Mouse (Mus musculus) C2C12 (cell line): ENCODE data around the gene Dok1.

Experiments
- CTCF ChIP-seq: IDR thresholded peaks from one replicate; pipeline ENCODE4 v1.5.1; 2011; ENCODE audit not compliant: control insufficient read depth, insufficient read depth, insufficient read length
- USF1 ChIP-seq: IDR thresholded peaks from one replicate; pipeline ENCODE4 v1.6.1; 2011; ENCODE audit warnings: low read depth, mild to moderate bottlenecking, control low read depth, moderate library complexity

DNA sequence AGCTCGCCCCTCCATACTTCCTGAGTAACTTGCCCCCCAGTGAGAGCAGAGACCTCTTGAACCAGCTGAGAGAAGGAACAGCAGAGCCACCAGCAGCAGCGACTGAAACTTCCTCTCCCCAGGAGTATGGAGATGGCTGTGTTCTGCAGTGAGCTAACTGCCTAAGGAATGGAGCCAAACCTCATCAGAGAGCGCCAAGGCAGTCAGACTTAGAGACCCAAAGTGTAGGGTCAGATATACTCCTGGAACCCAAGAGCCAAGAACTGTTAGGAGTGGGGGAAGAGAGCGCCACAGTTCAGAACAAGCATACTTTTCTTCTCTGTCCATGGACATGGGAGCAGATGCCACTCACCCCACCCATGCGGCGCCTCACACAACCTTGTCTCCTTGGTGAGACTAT is 33.2 kb upstream of the Dok1 start:
- TF ChIP-seq CTCF: no peak
- no peak for TF ChIP-seq USF1
